Mouse (Mus musculus) midbrain, postnatal 0 days (tissue): ENCODE measurements around the gene Fam205c. TPM values are rescaled to one million over a fixed set of nuclear protein-coding genes. Genes with fewer than 3 reads are reported as not detected.
A peak's percentile ranks its signal among the peaks of the same experiment; 100 is the strongest.

ENCODE experiments used
- ATAC-seq: fragments of 200-750 bp; cut with Nextera tagmentation; 2 replicates; pipeline ENCODE4 v1.8.0; 2017; ENCODE audit warnings: moderate number of reproducible peaks, mild to moderate bottlenecking, moderate TSS enrichment, moderate library complexity; ENCODE audit not compliant: low FRiP score
- DNase-seq: peaks from one replicate; pipeline ENCODE4 v3.0.0-alpha.2; 2015; ENCODE audit warnings: low spot score
- H3K27ac ChIP-seq: fragments of 300-500 bp; sonication (generic); 2 replicates; pipeline ENCODE4 v1.5.1; 2014; ENCODE audit warnings: low read depth, mild to moderate bottlenecking, low read length, mixed read lengths
- H3K27me3 ChIP-seq: fragments of 300-500 bp; sonication (generic); 2 replicates; pipeline ENCODE4 v1.6.1; 2014; ENCODE audit warnings: low read length, control low read depth, mixed read lengths; ENCODE audit not compliant: insufficient read depth
- H3K36me3 ChIP-seq: fragments of 300-500 bp; sonication (generic); 2 replicates; pipeline ENCODE4 v1.6.1; 2014; ENCODE audit warnings: low read length, control low read depth, mixed read lengths; ENCODE audit not compliant: insufficient read depth
- H3K4me1 ChIP-seq: fragments of 300-500 bp; sonication (generic); 2 replicates; pipeline ENCODE4 v1.6.1; 2014; ENCODE audit warnings: mild to moderate bottlenecking, control low read depth, antibody characterized with exemption, low read length, mixed read lengths; ENCODE audit not compliant: insufficient read depth
- H3K4me2 ChIP-seq: fragments of 300-500 bp; sonication (generic); 2 replicates; pipeline ENCODE4 v1.6.1; 2014; ENCODE audit warnings: low read depth, mild to moderate bottlenecking, low read length, mixed read lengths; ENCODE audit not compliant: poor library complexity, severe bottlenecking
- H3K4me3 ChIP-seq: fragments of 300-500 bp; sonication (generic); 2 replicates; pipeline ENCODE4 v1.5.1; 2014; ENCODE audit warnings: low read depth, mild to moderate bottlenecking, low read length, moderate library complexity
- H3K9ac ChIP-seq: fragments of 300-500 bp; sonication (generic); replicated peaks from 2 replicates; pipeline ENCODE4 v1.6.1; 2014; ENCODE audit warnings: mild to moderate bottlenecking, low read length, moderate library complexity, mixed read lengths; ENCODE audit not compliant: poor library complexity, severe bottlenecking
- H3K9me3 ChIP-seq: fragments of 300-500 bp; sonication (generic); 2 replicates; pipeline ENCODE4 v1.6.1; 2016; ENCODE audit warnings: low read length, control low read depth
- CTCF ChIP-seq: IDR thresholded peaks from 2 replicates; pipeline ENCODE4 v1.5.1; 2016; ENCODE audit warnings: antibody characterized with exemption, mild to moderate bottlenecking
- WGBS: fragments of 180-500 bp; shearing (Covaris S2); extraction: QIAGEN DNeasy Blood & Tissue Kit; methylation state at CpG from one replicate; pipeline ENCODE4 v1.1.7; 2014; 5-methylcytosine and 5-hydroxymethylcytosine counted together
- polyA plus RNA-seq: library from polyadenylated mRNA; unstranded; fragments of >200 nt; fragmentation: Nextera tagmentation; extraction: Ambion mirVana; gene quantifications from 2 replicates; pipeline ENCODE4 v1.2.1, GENCODE M21; 2015
- total RNA-seq: library from RNA; depleted of rRNA; stranded (reverse); fragments of >200 nt; gene quantifications from 2 replicates; pipeline ENCODE4 v1.2.3, GENCODE M21; 2014; rRNA removed

Fam205c gene
- total RNA-seq, result not detected in 2 replicates
- 2.1 and 4.4 TPM in 2 replicates for polyA plus RNA-seq

- Histone ChIP-seq H3K27me3 (no peaks in the 10 kb centered on the region), H3K9me3 (no peaks in the 10 kb centered on the region), H3K4me3 (no peak within 1 kb of the TSS), H3K27ac (no peak within 1 kb of the TSS), H3K9ac (no peak within 1 kb of the TSS), H3K4me2 (no peak within 1 kb of the TSS), H3K4me1 (no peaks in the 10 kb centered on the region), H3K36me3 (no peaks in the 10 kb centered on the region)
- DNase-seq (no peak), ATAC-seq (no peak)
- TF ChIP-seq CTCF, result no peak
- WGBS, result 82% methylated on average over 7 of the region's 7 CpGs
Measured at GRCm38 (mm10) chr4:42874134-42874533, at the start of gene Fam205c. TSS of gene Fam205c (minus strand) at chr4:42874234.

DNA sequence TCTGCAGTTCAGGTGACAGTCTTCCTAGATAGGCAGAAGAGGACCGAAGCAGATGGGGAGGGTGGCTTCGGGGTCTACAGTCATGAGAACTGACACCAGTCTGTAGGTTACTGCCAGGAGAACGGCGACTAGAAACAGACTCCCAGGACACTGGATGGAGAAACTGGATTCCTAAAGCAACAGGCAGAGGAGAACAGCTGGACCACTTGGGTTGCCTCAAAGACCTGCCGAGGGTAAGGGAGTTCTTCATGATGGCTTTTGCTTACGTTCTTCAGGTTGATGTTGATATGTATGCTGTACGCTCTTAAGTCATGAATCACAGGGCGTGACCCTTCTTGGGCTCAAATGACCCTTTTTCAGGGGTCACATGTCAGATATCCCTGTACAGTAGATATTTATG, 48.4 kb upstream of the Fam205c start:
- TF ChIP-seq CTCF, result no peak
- ATAC-seq (no peak), DNase-seq (no peak)
- no peak overlapping the region for H3K9ac ChIP-seq
- no peaks in the 10 kb centered on the region for H3K27me3 ChIP-seq
- H3K27ac ChIP-seq, result no peak overlapping the region
- WGBS, result 86% methylated on average over 8 of the region's 8 CpGs
- H3K36me3 ChIP-seq, result no peaks in the 10 kb centered on the region
- H3K4me2 ChIP-seq, result peak overlapping the region; percentile 20; the same call in 1 of the 2 replicates
- H3K4me3 ChIP-seq, result no peak overlapping the region
- H3K9me3 ChIP-seq, result no peaks in the 10 kb centered on the region
- H3K4me1 ChIP-seq, result peaks cover 14% of the 10 kb centered on the region

DNA sequence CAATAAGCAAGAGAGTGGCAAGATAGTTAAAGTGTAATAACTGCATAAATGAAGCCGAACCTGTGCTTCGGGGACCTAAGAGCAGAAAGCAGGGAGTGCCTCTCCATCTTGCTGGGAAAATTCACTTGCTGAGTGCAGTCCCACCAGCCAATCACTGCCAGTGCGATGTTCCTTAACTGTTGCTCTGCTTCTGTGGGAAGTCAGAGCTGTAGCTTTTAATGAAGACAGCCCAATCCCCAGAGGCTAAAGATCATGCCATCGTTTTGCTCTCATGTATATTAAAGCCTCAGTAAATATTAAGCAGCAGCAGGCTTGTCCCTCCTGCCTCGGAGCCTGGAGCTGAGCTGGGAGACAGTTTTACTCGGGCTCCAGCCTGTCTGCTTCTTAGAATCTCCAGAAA, 48.0 kb upstream of the Fam205c start:
- 43% methylated on average over 6 of the region's 6 CpGs for WGBS
- no peak for TF ChIP-seq CTCF
- H3K36me3 ChIP-seq, result no peaks in the 10 kb centered on the region
- no peaks in the 10 kb centered on the region for H3K9me3 ChIP-seq
- no peak overlapping the region for H3K4me3 ChIP-seq
- no peak for ATAC-seq
- no peak overlapping the region for H3K9ac ChIP-seq
- peak; percentile 51 for DNase-seq
- no peaks in the 10 kb centered on the region for H3K27me3 ChIP-seq
- peak overlapping the region; percentile 20; the same call in 1 of the 2 replicates for H3K4me2 ChIP-seq
- peaks cover 14% of the 10 kb centered on the region for H3K4me1 ChIP-seq
- H3K27ac ChIP-seq, result no peak overlapping the region

GRCm38 (mm10) chr4:42921536-42921935, 47.5 kb upstream of the Fam205c start:
- Histone ChIP-seq H3K4me3 (no peak overlapping the region), H3K4me2 (no peak overlapping the region), H3K9me3 (no peaks in the 10 kb centered on the region), H3K9ac (no peak overlapping the region), H3K36me3 (no peaks in the 10 kb centered on the region), H3K27ac (no peak overlapping the region), H3K27me3 (no peaks in the 10 kb centered on the region), H3K4me1 (peaks cover 14% of the 10 kb centered on the region)
- ATAC-seq (no peak), DNase-seq (no peak)
- TF ChIP-seq CTCF, result no peak
- 64% methylated on average over 2 of the region's 2 CpGs for WGBS

DNA sequence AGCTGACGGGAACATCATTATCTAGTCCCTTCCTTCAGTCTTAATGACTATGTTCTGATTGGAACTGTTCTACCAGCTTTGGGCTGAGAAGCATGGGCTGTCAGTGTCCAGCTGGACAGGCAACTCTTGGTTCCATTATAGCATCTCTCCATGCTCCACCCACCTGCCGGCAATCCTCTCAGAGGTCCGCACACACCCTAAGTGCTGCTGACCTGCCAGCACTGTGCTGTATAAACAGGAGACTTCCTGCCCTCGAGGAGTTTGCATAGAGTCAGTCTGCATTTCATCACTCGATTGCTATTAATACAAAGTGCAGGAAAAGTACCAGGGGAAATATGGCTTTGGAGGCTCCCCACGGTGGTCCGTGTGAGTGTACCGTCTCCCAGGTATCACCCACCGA, 46.7 kb upstream of the Fam205c start:
- Histone ChIP-seq H3K4me3 (no peak overlapping the region), H3K4me2 (no peak overlapping the region), H3K9ac (no peak overlapping the region), H3K27me3 (no peaks in the 10 kb centered on the region), H3K4me1 (peaks cover 14% of the 10 kb centered on the region), H3K27ac (no peak overlapping the region), H3K9me3 (no peaks in the 10 kb centered on the region), H3K36me3 (no peaks in the 10 kb centered on the region)
- TF ChIP-seq CTCF, result no peak
- DNase-seq (no peak), ATAC-seq (no peak)
- WGBS, result 83% methylated on average over 9 of the region's 9 CpGs

DNA sequence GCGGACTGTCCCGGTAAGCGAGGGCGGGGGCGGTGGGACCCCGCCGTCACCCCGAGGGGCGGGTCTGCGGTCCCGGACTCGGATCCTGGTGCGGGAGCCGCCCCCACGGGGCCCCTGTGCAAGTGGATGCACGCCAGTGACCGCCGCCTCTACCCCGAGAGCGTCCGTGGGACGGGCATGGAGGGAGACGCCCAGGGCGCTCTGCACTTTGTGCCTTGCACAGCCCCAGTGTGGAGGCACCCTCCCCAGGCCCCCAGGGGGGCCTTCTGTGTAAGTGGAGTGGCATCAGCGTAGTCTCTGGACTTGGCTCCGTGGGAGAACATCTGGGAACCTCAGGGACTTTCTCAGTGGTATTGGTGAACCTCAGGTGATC, 43.4 kb upstream of the Fam205c start:
- H3K4me2 ChIP-seq, result peak overlapping the region; percentile 90
- no peak for TF ChIP-seq CTCF
- peaks cover 14% of the 10 kb centered on the region for H3K4me1 ChIP-seq
- no peaks in the 10 kb centered on the region for H3K9me3 ChIP-seq
- ATAC-seq, result peak; percentile 64
- peak overlapping the region; percentile 89 for H3K9ac ChIP-seq
- no peaks in the 10 kb centered on the region for H3K27me3 ChIP-seq
- H3K27ac ChIP-seq, result peak overlapping the region; percentile 70
- peak; percentile 15 for DNase-seq
- no peaks in the 10 kb centered on the region for H3K36me3 ChIP-seq
- H3K4me3 ChIP-seq, result peak overlapping the region; percentile 76
- WGBS, result 4% methylated on average over 20 of the region's 26 CpGs
